Mouse (Mus musculus) neural tube, embryonic 12.5 days (tissue): Measurements from ENCODE around the gene Vmn2r102. TPM values are rescaled to one million over a fixed set of nuclear protein-coding genes. Genes with fewer than 3 reads are reported as not detected.

Experiments used
- ATAC-seq: fragments of 200-750 bp; cut with Nextera tagmentation; 2 replicates; pipeline ENCODE4 v1.8.0; 2017; ENCODE audit warnings: low read depth, mild to moderate bottlenecking, moderate TSS enrichment, moderate library complexity; ENCODE audit not compliant: low FRiP score
- H3K27ac ChIP-seq: fragments of 300-500 bp; sonication (generic); 2 replicates; pipeline ENCODE4 v1.5.1; 2016
- H3K27me3 ChIP-seq: fragments of 300-500 bp; sonication (generic); replicated peaks from 2 replicates; pipeline ENCODE4 v1.6.1; 2016; ENCODE audit warnings: mild to moderate bottlenecking
- H3K36me3 ChIP-seq: fragments of 300-500 bp; sonication (generic); 2 replicates; pipeline ENCODE4 v1.6.1; 2016; ENCODE audit warnings: mild to moderate bottlenecking
- H3K4me1 ChIP-seq: fragments of 300-500 bp; sonication (generic); 2 replicates; pipeline ENCODE4 v1.6.1; 2016
- H3K4me2 ChIP-seq: fragments of 300-500 bp; sonication (generic); replicated peaks from 2 replicates; pipeline ENCODE4 v1.6.1; 2016; ENCODE audit warnings: mild to moderate bottlenecking
- H3K4me3 ChIP-seq: fragments of 300-500 bp; sonication (generic); 2 replicates; pipeline ENCODE4 v1.5.1; 2016
- H3K9ac ChIP-seq: fragments of 300-500 bp; sonication (generic); 2 replicates; pipeline ENCODE4 v1.6.1; 2016; ENCODE audit warnings: mild to moderate bottlenecking
- H3K9me3 ChIP-seq: fragments of 300-500 bp; sonication (generic); 2 replicates; pipeline ENCODE4 v1.6.1; 2016; ENCODE audit warnings: mild to moderate bottlenecking
- WGBS: fragments of 180-500 bp; shearing (Covaris S2); methylation state at CpG from one replicate; pipeline ENCODE4 v1.1.7; 2016; 5-methylcytosine and 5-hydroxymethylcytosine counted together
- polyA plus RNA-seq: library from polyadenylated mRNA; unstranded; fragments of >200 nt; fragmentation: Nextera tagmentation; extraction: Ambion mirVana; gene quantifications from 2 replicates; pipeline ENCODE4 v1.2.1, GENCODE M21; 2016

Vmn2r102 gene
- not detected in 2 replicates for polyA plus RNA-seq

GRCm38 (mm10) chr17:19660028-19660427 lies at the start of gene Vmn2r102:
Vmn2r102 (plus strand) TSS chr17:19660328.
- ATAC-seq = no peak
- no peaks in the 10 kb centered on the region for H3K27me3 ChIP-seq
- H3K36me3 ChIP-seq = no peaks in the 10 kb centered on the region
- no peaks in the 10 kb centered on the region for H3K4me1 ChIP-seq
- no peaks in the 10 kb centered on the region for H3K9me3 ChIP-seq
- no peak within 1 kb of the TSS for H3K9ac ChIP-seq
- WGBS = 68% methylated on average over 2 of the region's 2 CpGs
- no peak within 1 kb of the TSS for H3K27ac ChIP-seq
- H3K4me3 ChIP-seq = no peak within 1 kb of the TSS
- H3K4me2 ChIP-seq = no peak within 1 kb of the TSS

DNA sequence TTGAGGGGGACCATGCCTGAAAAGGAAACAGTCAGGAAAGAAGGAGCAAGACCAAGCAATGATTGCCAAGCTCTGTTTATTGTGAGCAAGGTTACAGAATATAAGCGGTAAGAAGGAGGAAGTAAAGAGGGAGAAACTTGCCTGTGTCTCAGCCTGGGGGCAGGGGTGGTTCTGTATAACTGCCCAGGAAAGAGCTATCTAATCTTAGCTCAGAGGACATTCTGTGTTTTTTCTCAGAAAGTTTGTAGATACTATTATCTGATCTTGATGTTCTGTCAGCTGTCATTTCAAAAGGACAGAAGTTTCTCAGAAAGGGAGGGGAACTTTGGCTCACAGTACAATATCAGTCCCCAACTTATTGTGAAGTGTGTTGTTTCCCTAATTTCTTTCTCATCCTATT lies 30.8 kb upstream of the Vmn2r102 start:
- H3K4me2 ChIP-seq = no peak overlapping the region

GRCm38 (mm10) chr17:19658447-19658846 lies 1.7 kb upstream of the Vmn2r102 start:
- Histone ChIP-seq H3K27me3 (no peaks in the 10 kb centered on the region), H3K4me1 (no peaks in the 10 kb centered on the region), H3K4me2 (no peak overlapping the region), H3K9me3 (no peaks in the 10 kb centered on the region), H3K27ac (no peak overlapping the region), H3K9ac (no peak overlapping the region), H3K4me3 (no peak overlapping the region), H3K36me3 (no peaks in the 10 kb centered on the region)
- WGBS = 55% methylated on average over 3 of the region's 3 CpGs
- ATAC-seq = no peak

More for the DNA sequence above, 30.8 kb upstream of the Vmn2r102 start:
- no peak for ATAC-seq
- no peaks in the 10 kb centered on the region for H3K4me1 ChIP-seq
- H3K4me3 ChIP-seq = no peak overlapping the region
- H3K27me3 ChIP-seq = no peaks in the 10 kb centered on the region
- WGBS = 94% methylated on average over 1 of the region's 1 CpGs
- H3K27ac ChIP-seq = no peak overlapping the region
- H3K9ac ChIP-seq = no peak overlapping the region
- H3K36me3 ChIP-seq = no peaks in the 10 kb centered on the region
- H3K9me3 ChIP-seq = peaks cover 29% of the 10 kb centered on the region

- Histone ChIP-seq H3K4me3 (no peak overlapping the region), H3K4me2 (no peak overlapping the region), H3K27ac (no peak overlapping the region), H3K9ac (no peak overlapping the region), H3K4me1 (no peaks in the 10 kb centered on the region), H3K9me3 (peaks cover 21% of the 10 kb centered on the region), H3K27me3 (no peaks in the 10 kb centered on the region), H3K36me3 (no peaks in the 10 kb centered on the region)
- no peak for ATAC-seq
These were observed 31.9 kb downstream of the Vmn2r102 start for GRCm38 (mm10) chr17:19692062-19692461.

Other genes starting within 250 kb of the Vmn2r102 start
- not detected in 2 replicates for gene Vmn2r100, start 155.6 kb upstream of the Vmn2r102 start, polyA plus RNA-seq
- not detected in 2 replicates for gene Vmn2r101, start 83.1 kb upstream of the Vmn2r102 start, polyA plus RNA-seq
- not detected in 2 replicates for gene Vmn2r103, start 113.0 kb downstream of the Vmn2r102 start, polyA plus RNA-seq